Mouse (Mus musculus): ENCODE results near the gene Itpkc. TPM values are rescaled to one million over a fixed set of nuclear protein-coding genes. Genes with fewer than 3 reads are reported as not detected.
A peak's percentile ranks its signal among the peaks of the same experiment; 100 is the strongest.

Gene Itpkc
- polyA plus RNA-seq (2016; fragmentation: Nextera tagmentation; extraction: Ambion mirVana): 9.3 and 9.5 TPM in 2 replicates

DNA sequence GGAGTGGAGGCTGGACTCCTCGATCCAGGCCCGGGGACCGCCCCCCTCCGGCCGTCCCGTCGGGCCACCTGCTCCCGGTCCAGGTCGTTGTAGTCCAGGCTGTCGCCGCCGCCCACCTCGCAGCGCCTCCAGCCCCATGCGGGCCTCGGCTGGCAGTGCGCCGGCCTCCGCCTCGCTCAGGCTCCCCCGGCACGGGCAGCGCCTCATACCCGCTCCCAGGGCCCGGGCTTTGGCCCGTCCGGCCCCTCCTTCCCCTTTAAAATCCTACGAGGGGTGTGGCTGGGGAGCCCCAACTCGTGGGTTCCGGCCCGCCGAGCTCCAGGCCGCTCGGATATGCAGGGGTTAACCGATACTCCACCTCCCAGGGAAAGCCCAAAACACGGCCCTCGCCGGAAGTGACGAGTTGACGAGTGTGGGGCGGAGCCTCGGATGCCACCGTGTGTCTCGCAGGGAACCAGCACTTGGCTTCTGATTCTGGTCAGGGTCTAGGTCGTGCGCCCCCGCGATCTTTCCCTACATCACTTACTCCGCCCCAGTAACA lies at the start of gene Itpkc:
Gene Itpkc, minus strand, starts transcription at position 381 of the 541 bp plus-strand sequence.
- Histone ChIP-seq H3K36me3 (no peaks in the 10 kb centered on the region), H3K9ac (replicated peaks) (peak within 1 kb of the TSS; percentile 80), H3K9me3 (no peaks in the 10 kb centered on the region), H3K27me3 (no peaks in the 10 kb centered on the region), H3K4me2 (peak within 1 kb of the TSS; percentile 87), H3K4me1 (replicated peaks) (peaks cover 54% of the 10 kb centered on the region), H3K27ac (peak within 1 kb of the TSS; percentile 88), H3K4me3 (replicated peaks) (peak within 1 kb of the TSS; percentile 86)
- peak; percentile 75 for ATAC-seq (ENCODE audit: insufficient number of reproducible peaks, insufficient read depth, low FRiP score, low TSS enrichment, low read depth)
- WGBS: under 1% methylated on average over 46 of the region's 49 CpGs

GRCm38 (mm10) chr7:27277191-27277590 lies 48.7 kb upstream of the Itpkc start:
- H3K4me2 ChIP-seq: no peak overlapping the region
- ATAC-seq (ENCODE audit: insufficient number of reproducible peaks, insufficient read depth, low FRiP score, low TSS enrichment, low read depth): no peak
- no peak overlapping the region for H3K9ac ChIP-seq (replicated peaks)
- H3K4me1 ChIP-seq (replicated peaks): no peaks in the 10 kb centered on the region
- H3K4me3 ChIP-seq (replicated peaks): no peak overlapping the region
- no peaks in the 10 kb centered on the region for H3K9me3 ChIP-seq
- no peak overlapping the region for H3K27ac ChIP-seq
- H3K27me3 ChIP-seq: no peaks in the 10 kb centered on the region
- WGBS: 90% methylated on average over 3 of the region's 3 CpGs
- peaks cover 86% of the 10 kb centered on the region for H3K36me3 ChIP-seq

GRCm38 (mm10) chr7:27276021-27276420 lies 47.6 kb upstream of the Itpkc start:
- Histone ChIP-seq H3K27ac (no peak overlapping the region), H3K36me3 (peaks cover 86% of the 10 kb centered on the region), H3K4me2 (no peak overlapping the region), H3K4me3 (replicated peaks) (no peak overlapping the region), H3K27me3 (no peaks in the 10 kb centered on the region), H3K9me3 (no peaks in the 10 kb centered on the region), H3K9ac (replicated peaks) (no peak overlapping the region), H3K4me1 (replicated peaks) (no peaks in the 10 kb centered on the region)
- ATAC-seq (ENCODE audit: insufficient number of reproducible peaks, insufficient read depth, low FRiP score, low TSS enrichment, low read depth): no peak
- 61% methylated on average over 7 of the region's 7 CpGs for WGBS

DNA sequence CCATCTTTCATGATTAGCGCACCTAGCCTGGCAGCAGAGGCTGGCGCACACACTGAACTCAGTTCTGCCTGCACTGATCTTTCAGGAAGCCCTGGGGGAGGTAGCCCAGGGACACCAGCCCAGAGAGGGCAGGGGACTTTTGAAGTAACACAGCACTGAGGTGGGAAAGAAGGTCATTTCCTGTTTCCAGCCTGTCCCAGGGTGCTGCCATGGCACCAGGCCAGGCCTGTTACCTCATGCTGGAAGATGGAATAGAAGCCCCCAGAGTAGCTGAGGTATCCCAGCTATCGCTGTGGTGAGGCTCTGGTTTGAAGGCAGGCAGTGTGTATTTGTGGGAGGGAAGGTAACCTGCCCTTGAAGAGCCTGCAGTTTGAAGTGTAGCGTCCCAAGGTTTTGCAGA lies 46.5 kb upstream of the Itpkc start:
- Histone ChIP-seq H3K36me3 (peaks cover 89% of the 10 kb centered on the region), H3K9me3 (no peaks in the 10 kb centered on the region), H3K4me2 (no peak overlapping the region), H3K4me1 (replicated peaks) (no peaks in the 10 kb centered on the region), H3K27ac (no peak overlapping the region), H3K9ac (replicated peaks) (no peak overlapping the region), H3K4me3 (replicated peaks) (no peak overlapping the region), H3K27me3 (no peaks in the 10 kb centered on the region)
- ATAC-seq (ENCODE audit: insufficient number of reproducible peaks, insufficient read depth, low FRiP score, low TSS enrichment, low read depth): no peak
- 92% methylated on average over 4 of the region's 4 CpGs for WGBS

GRCm38 (mm10) chr7:27273739-27274351 lies 45.4 kb upstream of the Itpkc start:
- Histone ChIP-seq H3K36me3 (peaks cover 90% of the 10 kb centered on the region), H3K9ac (replicated peaks) (no peak overlapping the region), H3K27me3 (no peaks in the 10 kb centered on the region), H3K4me2 (no peak overlapping the region), H3K9me3 (no peaks in the 10 kb centered on the region; the same call in 1 of the 2 replicates), H3K4me1 (replicated peaks) (no peaks in the 10 kb centered on the region), H3K4me3 (replicated peaks) (no peak overlapping the region), H3K27ac (no peak overlapping the region)
- ATAC-seq (ENCODE audit: insufficient number of reproducible peaks, insufficient read depth, low FRiP score, low TSS enrichment, low read depth): 0 out of 2 replicates have a peak, but pooled peaks have one; percentile 40
- 50% methylated on average over 32 of the region's 32 CpGs for WGBS

- ATAC-seq (ENCODE audit: insufficient number of reproducible peaks, insufficient read depth, low FRiP score, low TSS enrichment, low read depth): no peak
- H3K4me3 ChIP-seq (replicated peaks): no peak overlapping the region
- no peaks in the 10 kb centered on the region for H3K4me1 ChIP-seq (replicated peaks)
- 88% methylated on average over 8 of the region's 8 CpGs for WGBS
- H3K27me3 ChIP-seq: no peaks in the 10 kb centered on the region
- H3K27ac ChIP-seq: no peak overlapping the region
- H3K9me3 ChIP-seq: no peaks in the 10 kb centered on the region; the same call in 1 of the 2 replicates
- H3K4me2 ChIP-seq: no peak overlapping the region
- peaks cover 90% of the 10 kb centered on the region for H3K36me3 ChIP-seq
- H3K9ac ChIP-seq (replicated peaks): no peak overlapping the region
Measured at GRCm38 (mm10) chr7:27271423-27271822, 43.0 kb upstream of the Itpkc start.

DNA sequence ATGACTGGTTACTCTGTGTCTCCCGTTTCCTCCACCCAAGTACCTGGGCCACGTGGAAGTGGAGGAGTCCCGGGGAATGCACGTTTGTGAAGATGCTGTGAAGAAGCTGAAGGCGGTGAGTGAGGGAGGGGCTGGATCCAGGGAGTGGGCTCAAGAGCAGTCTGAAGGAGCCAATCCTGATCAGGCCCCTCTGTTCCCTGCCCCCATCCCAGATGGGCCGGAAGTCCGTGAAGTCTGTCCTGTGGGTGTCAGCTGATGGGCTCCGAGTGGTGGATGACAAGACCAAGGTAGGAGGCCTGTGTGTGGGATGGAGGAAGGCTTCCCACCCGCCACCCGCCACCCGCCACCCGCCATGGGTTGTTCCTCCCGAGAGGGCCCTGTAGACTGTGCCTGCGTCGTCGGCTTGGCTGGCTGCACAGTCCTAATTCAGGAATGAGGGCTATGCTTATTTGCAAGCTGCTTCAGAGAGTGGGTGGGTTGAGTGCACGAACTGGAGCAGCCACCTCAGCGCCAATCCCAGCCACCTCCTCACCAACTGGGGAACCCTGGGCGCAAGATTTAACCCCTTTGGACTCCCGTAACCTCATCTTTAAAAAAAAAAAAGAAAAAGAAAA lies 38.2 kb upstream of the Itpkc start:
- ATAC-seq (ENCODE audit: insufficient number of reproducible peaks, insufficient read depth, low FRiP score, low TSS enrichment, low read depth): no peak
- WGBS: 64% methylated on average over 20 of the region's 20 CpGs
- Histone ChIP-seq H3K27me3 (no peaks in the 10 kb centered on the region), H3K27ac (no peak overlapping the region), H3K9ac (replicated peaks) (no peak overlapping the region), H3K36me3 (peaks cover 97% of the 10 kb centered on the region), H3K4me3 (replicated peaks) (no peak overlapping the region), H3K4me1 (replicated peaks) (no peaks in the 10 kb centered on the region), H3K9me3 (no peaks in the 10 kb centered on the region; the same call in 1 of the 2 replicates), H3K4me2 (no peak overlapping the region)

- WGBS: 83% methylated on average over 12 of the region's 12 CpGs
- Histone ChIP-seq H3K4me1 (replicated peaks) (peaks cover 11% of the 10 kb centered on the region), H3K9ac (replicated peaks) (no peak overlapping the region), H3K27ac (no peak overlapping the region), H3K36me3 (peaks cover 79% of the 10 kb centered on the region), H3K4me2 (no peak overlapping the region), H3K9me3 (no peaks in the 10 kb centered on the region; the same call in 1 of the 2 replicates), H3K4me3 (replicated peaks) (no peak overlapping the region), H3K27me3 (no peaks in the 10 kb centered on the region)
- no peak for ATAC-seq (ENCODE audit: insufficient number of reproducible peaks, insufficient read depth, low FRiP score, low TSS enrichment, low read depth)
Measured at GRCm38 (mm10) chr7:27264761-27265160, 36.3 kb upstream of the Itpkc start.

DNA sequence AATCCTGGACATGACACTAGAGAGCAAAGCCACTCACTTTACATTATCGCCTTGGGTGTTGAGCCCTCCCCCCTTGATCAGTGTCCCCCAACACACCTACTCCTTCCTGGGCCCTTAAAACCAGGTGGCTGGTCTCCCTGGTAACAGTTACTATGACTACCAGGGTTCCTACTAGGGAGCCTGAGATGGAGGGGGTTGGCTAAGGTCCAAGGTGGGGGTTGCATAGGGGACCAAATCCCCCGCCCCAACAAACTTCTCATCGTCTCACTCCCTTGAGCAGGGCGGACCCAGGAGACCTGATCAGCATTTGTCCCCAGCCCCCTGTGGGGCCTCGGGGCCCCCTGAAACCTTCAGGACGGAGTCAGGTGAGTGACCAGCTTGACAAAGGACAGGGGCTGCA lies 33.4 kb upstream of the Itpkc start:
- H3K9ac ChIP-seq (replicated peaks): no peak overlapping the region
- no peaks in the 10 kb centered on the region for H3K27me3 ChIP-seq
- no peak overlapping the region for H3K4me3 ChIP-seq (replicated peaks)
- WGBS: 81% methylated on average over 6 of the region's 6 CpGs
- no peaks in the 10 kb centered on the region for H3K9me3 ChIP-seq
- peaks cover 31% of the 10 kb centered on the region for H3K4me1 ChIP-seq (replicated peaks)
- ATAC-seq (ENCODE audit: insufficient number of reproducible peaks, insufficient read depth, low FRiP score, low TSS enrichment, low read depth): no peak
- no peak overlapping the region for H3K27ac ChIP-seq
- no peak overlapping the region for H3K4me2 ChIP-seq
- H3K36me3 ChIP-seq: peaks cover 50% of the 10 kb centered on the region

- no peak overlapping the region for H3K4me2 ChIP-seq
- no peaks in the 10 kb centered on the region for H3K27me3 ChIP-seq
- H3K36me3 ChIP-seq: peaks cover 40% of the 10 kb centered on the region
- no peaks in the 10 kb centered on the region for H3K9me3 ChIP-seq
- peak overlapping the region; percentile 18; the same call in 1 of the 2 replicates for H3K9ac ChIP-seq (replicated peaks)
- 92% methylated on average over 7 of the region's 7 CpGs for WGBS
- peaks cover 35% of the 10 kb centered on the region for H3K4me1 ChIP-seq (replicated peaks)
- no peak overlapping the region for H3K27ac ChIP-seq
- no peak for ATAC-seq (ENCODE audit: insufficient number of reproducible peaks, insufficient read depth, low FRiP score, low TSS enrichment, low read depth)
- H3K4me3 ChIP-seq (replicated peaks): no peak overlapping the region
Measured at GRCm38 (mm10) chr7:27260856-27261255, 32.4 kb upstream of the Itpkc start.

GRCm38 (mm10) chr7:27259771-27260170 lies 31.3 kb upstream of the Itpkc start:
- peak overlapping the region; percentile 89; the same call in 1 of the 2 replicates for H3K27ac ChIP-seq
- peak overlapping the region; percentile 91 for H3K4me3 ChIP-seq (replicated peaks)
- ATAC-seq (ENCODE audit: insufficient number of reproducible peaks, insufficient read depth, low FRiP score, low TSS enrichment, low read depth): no peak
- no peaks in the 10 kb centered on the region for H3K9me3 ChIP-seq
- no peaks in the 10 kb centered on the region for H3K27me3 ChIP-seq
- peak overlapping the region; percentile 77 for H3K4me2 ChIP-seq
- peaks cover 34% of the 10 kb centered on the region for H3K36me3 ChIP-seq
- peak overlapping the region; percentile 90 for H3K9ac ChIP-seq (replicated peaks)
- peaks cover 35% of the 10 kb centered on the region for H3K4me1 ChIP-seq (replicated peaks)
- WGBS: 48% methylated on average over 5 of the region's 5 CpGs
